Mouse (Mus musculus) limb, embryonic 11.5 days (tissue): ENCODE results near the gene Cfap69. TPM values are rescaled to one million over a fixed set of nuclear protein-coding genes. Genes with fewer than 3 reads are reported as not detected.
A peak's percentile ranks its signal among the peaks of the same experiment; 100 is the strongest.

Experiments used
- ATAC-seq: fragments of 200-750 bp; cut with Nextera tagmentation; 2 replicates; pipeline ENCODE4 v1.8.0; 2017; ENCODE audit warnings: low read depth; ENCODE audit not compliant: insufficient number of reproducible peaks, low FRiP score, low TSS enrichment
- DNase-seq: peaks from one replicate; pipeline ENCODE4 v3.0.0-alpha.2; 2015; ENCODE audit warnings: low spot score
- H3K27ac ChIP-seq: fragments of 300-500 bp; sonication (generic); replicated peaks from 2 replicates; pipeline ENCODE4 v1.5.1; 2014; ENCODE audit warnings: low read depth, mild to moderate bottlenecking, low read length
- H3K27me3 ChIP-seq: fragments of 300-500 bp; sonication (generic); 2 replicates; pipeline ENCODE4 v1.6.1; 2014; ENCODE audit warnings: mild to moderate bottlenecking, low read length, mixed read lengths; ENCODE audit not compliant: control insufficient read depth, insufficient read depth
- H3K36me3 ChIP-seq: fragments of 300-500 bp; sonication (generic); 2 replicates; pipeline ENCODE4 v1.6.1; 2014; ENCODE audit warnings: mild to moderate bottlenecking, low read length, moderate library complexity, mixed read lengths; ENCODE audit not compliant: control insufficient read depth, insufficient read depth
- H3K4me1 ChIP-seq: fragments of 300-500 bp; sonication (generic); 2 replicates; pipeline ENCODE4 v1.6.1; 2014; ENCODE audit warnings: low read length, mixed read lengths; ENCODE audit not compliant: control insufficient read depth, insufficient read depth
- H3K4me2 ChIP-seq: fragments of 300-500 bp; sonication (generic); 2 replicates; pipeline ENCODE4 v1.6.1; 2014; ENCODE audit warnings: low read depth, mild to moderate bottlenecking, moderate library complexity; ENCODE audit not compliant: severe bottlenecking
- H3K4me3 ChIP-seq: fragments of 300-500 bp; sonication (generic); 2 replicates; pipeline ENCODE4 v1.5.1; 2014; ENCODE audit warnings: low read depth, low read length
- H3K9ac ChIP-seq: fragments of 300-500 bp; sonication (generic); 2 replicates; pipeline ENCODE4 v1.6.1; 2014; ENCODE audit warnings: mild to moderate bottlenecking, low read length
- H3K9me3 ChIP-seq: fragments of 300-500 bp; sonication (generic); 2 replicates; pipeline ENCODE4 v1.6.1; 2016; ENCODE audit warnings: low read length; ENCODE audit not compliant: control insufficient read depth
- WGBS: fragments of 180-500 bp; shearing (Covaris S2); extraction: QIAGEN DNeasy Blood & Tissue Kit; methylation state at CpG from one replicate; pipeline ENCODE4 v1.1.7; 2014; 5-methylcytosine and 5-hydroxymethylcytosine counted together
- polyA plus RNA-seq: library from polyadenylated mRNA; unstranded; fragments of >200 nt; fragmentation: Nextera tagmentation; extraction: Ambion mirVana; gene quantifications from 2 replicates; pipeline ENCODE4 v1.2.1, GENCODE M21; 2014

The Cfap69 gene
- polyA plus RNA-seq, 1 experiment from 2014 or later: 2.5 TPM

GRCm38 (mm10) chr5:5559798-5560197 is 104.2 kb downstream of the Cfap69 start:
- H3K4me3 ChIP-seq: peak overlapping the region; percentile 44
- H3K4me2 ChIP-seq: peak overlapping the region; percentile 55
- H3K27ac ChIP-seq: no peak overlapping the region
- no peaks in the 10 kb centered on the region for H3K27me3 ChIP-seq
- peaks cover 5% of the 10 kb centered on the region; the same call in 1 of the 2 replicates for H3K4me1 ChIP-seq
- no peak; the same call in 1 of the 2 replicates for ATAC-seq
- H3K9me3 ChIP-seq: no peaks in the 10 kb centered on the region
- H3K36me3 ChIP-seq: no peaks in the 10 kb centered on the region; the same call in none of the 2 replicates
- DNase-seq: no peak
- WGBS: 43% methylated on average over 8 of the region's 8 CpGs
- peak overlapping the region; percentile 65 for H3K9ac ChIP-seq

- Histone ChIP-seq H3K27me3 (no peaks in the 10 kb centered on the region), H3K9me3 (no peaks in the 10 kb centered on the region), H3K4me1 (peaks cover 5% of the 10 kb centered on the region; the same call in 1 of the 2 replicates), H3K4me3 (peak within 1 kb of the TSS; percentile 44), H3K9ac (peak within 1 kb of the TSS; percentile 65), H3K27ac (0 out of 2 replicates have a peak within 1 kb of the TSS, but pooled peaks have one; percentile 26), H3K36me3 (peaks cover 3% of the 10 kb centered on the region), H3K4me2 (peak within 1 kb of the TSS; percentile 60)
- DNase-seq (peak; percentile 98), ATAC-seq (peak; percentile 98)
- under 1% methylated on average over 43 of the region's 43 CpGs for WGBS
Observed at GRCm38 (mm10) chr5:5559079-5559740, 104.8 kb downstream of the Cfap69 start, which contains the start of gene Gtpbp10. Gene Gtpbp10, minus strand, starts transcription at chr5:5559538.

GRCm38 (mm10) chr5:5551110-5551509 is 112.9 kb downstream of the Cfap69 start:
- Histone ChIP-seq H3K4me1 (no peaks in the 10 kb centered on the region), H3K9ac (no peak overlapping the region), H3K27me3 (no peaks in the 10 kb centered on the region), H3K9me3 (no peaks in the 10 kb centered on the region), H3K4me2 (no peak overlapping the region), H3K36me3 (peaks cover 10% of the 10 kb centered on the region), H3K27ac (no peak overlapping the region), H3K4me3 (no peak overlapping the region)
- DNase-seq (no peak), ATAC-seq (no peak)
- 100% methylated on average over 1 of the region's 1 CpGs for whole genome bisulfite sequencing

GRCm38 (mm10) chr5:5540385-5540784 is 123.7 kb downstream of the Cfap69 start:
- no peak overlapping the region for H3K4me2 ChIP-seq
- 77% methylated on average over 3 of the region's 3 CpGs for WGBS
- peaks cover 11% of the 10 kb centered on the region; the same call in 1 of the 2 replicates for H3K36me3 ChIP-seq
- no peak overlapping the region for H3K4me3 ChIP-seq
- H3K27me3 ChIP-seq: no peaks in the 10 kb centered on the region
- H3K9ac ChIP-seq: no peak overlapping the region
- H3K4me1 ChIP-seq: no peaks in the 10 kb centered on the region
- no peak overlapping the region for H3K27ac ChIP-seq
- no peak for ATAC-seq
- H3K9me3 ChIP-seq: no peaks in the 10 kb centered on the region
- DNase-seq: no peak

GRCm38 (mm10) chr5:5539771-5540170 is 124.3 kb downstream of the Cfap69 start:
- WGBS: 92% methylated on average over 3 of the region's 3 CpGs
- Histone ChIP-seq H3K27me3 (no peaks in the 10 kb centered on the region), H3K4me1 (no peaks in the 10 kb centered on the region), H3K4me3 (no peak overlapping the region), H3K9ac (no peak overlapping the region), H3K27ac (no peak overlapping the region), H3K9me3 (no peaks in the 10 kb centered on the region), H3K36me3 (peaks cover 11% of the 10 kb centered on the region; the same call in 1 of the 2 replicates), H3K4me2 (no peak overlapping the region)
- no peak for ATAC-seq
- DNase-seq: no peak

- ATAC-seq (no peak), DNase-seq (no peak)
- 94% methylated on average over 1 of the region's 1 CpGs for WGBS
- no peaks in the 10 kb centered on the region for H3K4me1 ChIP-seq
- no peaks in the 10 kb centered on the region for H3K27me3 ChIP-seq
- no peaks in the 10 kb centered on the region for H3K9me3 ChIP-seq
- H3K4me2 ChIP-seq: no peak overlapping the region
- H3K27ac ChIP-seq: no peak overlapping the region
- H3K36me3 ChIP-seq: peaks cover 8% of the 10 kb centered on the region; the same call in 1 of the 2 replicates
- no peak overlapping the region for H3K4me3 ChIP-seq
- no peak overlapping the region for H3K9ac ChIP-seq
Observed at GRCm38 (mm10) chr5:5536131-5536530, 127.9 kb downstream of the Cfap69 start.

- Histone ChIP-seq H3K4me3 (no peak overlapping the region), H3K4me1 (no peaks in the 10 kb centered on the region), H3K4me2 (no peak overlapping the region), H3K9ac (no peak overlapping the region), H3K36me3 (peaks cover 3% of the 10 kb centered on the region; the same call in 1 of the 2 replicates), H3K9me3 (no peaks in the 10 kb centered on the region), H3K27ac (no peak overlapping the region), H3K27me3 (no peaks in the 10 kb centered on the region)
- DNase-seq (no peak), ATAC-seq (no peak)
- 92% methylated on average over 3 of the region's 3 CpGs for WGBS
Observed at GRCm38 (mm10) chr5:5533656-5534420, 130.2 kb downstream of the Cfap69 start.
